Mouse (Mus musculus) heart, embryonic 15.5 days (tissue): ENCODE results near the gene 9130213A22Rik. TPM values are rescaled to one million over a fixed set of nuclear protein-coding genes. Genes with fewer than 3 reads are reported as not detected.
A peak's percentile ranks its signal among the peaks of the same experiment; 100 is the strongest.

ENCODE experiments used
- ATAC-seq: fragments of 200-750 bp; cut with Nextera tagmentation; replicated peaks from 2 replicates; pipeline ENCODE4 v1.8.0; 2017; ENCODE audit warnings: low read depth, moderate TSS enrichment; ENCODE audit not compliant: insufficient number of reproducible peaks, insufficient read depth, low FRiP score
- H3K27ac ChIP-seq: fragments of 300-500 bp; sonication (generic); 2 replicates; pipeline ENCODE4 v1.5.1; 2015; ENCODE audit warnings: mild to moderate bottlenecking, inconsistent platforms
- H3K27me3 ChIP-seq: fragments of 300-500 bp; sonication (generic); 2 replicates; pipeline ENCODE4 v1.6.1; 2015; ENCODE audit warnings: inconsistent platforms
- H3K36me3 ChIP-seq: fragments of 300-500 bp; sonication (generic); 2 replicates; pipeline ENCODE4 v1.6.1; 2015; ENCODE audit warnings: mild to moderate bottlenecking, inconsistent platforms
- H3K4me1 ChIP-seq: fragments of 300-500 bp; sonication (generic); replicated peaks from 2 replicates; pipeline ENCODE4 v1.6.1; 2015; ENCODE audit warnings: inconsistent platforms
- H3K4me2 ChIP-seq: fragments of 300-500 bp; sonication (generic); 2 replicates; pipeline ENCODE4 v1.6.1; 2015; ENCODE audit warnings: inconsistent platforms, mild to moderate bottlenecking, moderate library complexity
- H3K4me3 ChIP-seq: fragments of 300-500 bp; sonication (generic); 2 replicates; pipeline ENCODE4 v1.5.1; 2015; ENCODE audit warnings: mild to moderate bottlenecking, inconsistent platforms
- H3K9ac ChIP-seq: fragments of 300-500 bp; sonication (generic); 2 replicates; pipeline ENCODE4 v1.6.1; 2015; ENCODE audit warnings: mild to moderate bottlenecking, inconsistent platforms
- H3K9me3 ChIP-seq: fragments of 300-500 bp; sonication (generic); replicated peaks from 2 replicates; pipeline ENCODE4 v1.6.1; 2016; ENCODE audit warnings: inconsistent platforms
- WGBS: fragments of 180-500 bp; shearing (Covaris S2); methylation state at CpG from one replicate; pipeline ENCODE4 v1.1.7; 2015; ENCODE audit warnings: mixed read lengths; 5-methylcytosine and 5-hydroxymethylcytosine counted together
- polyA plus RNA-seq: library from polyadenylated mRNA; unstranded; fragments of >200 nt; fragmentation: Nextera tagmentation; extraction: Ambion mirVana; gene quantifications from 2 replicates; pipeline ENCODE4 v1.2.1, GENCODE M21; 2015

The 9130213A22Rik gene
- 0.51 and 0.60 TPM in 2 replicates for polyA plus RNA-seq

- peak within 1 kb of the TSS; percentile 65 for H3K4me3 ChIP-seq
- no peaks in the 10 kb centered on the region; the same call in 1 of the 2 replicates for H3K27me3 ChIP-seq
- H3K9me3 ChIP-seq, result no peaks in the 10 kb centered on the region
- WGBS, result under 1% methylated on average over 66 of the region's 66 CpGs
- H3K27ac ChIP-seq, result peak within 1 kb of the TSS; percentile 94
- ATAC-seq, result peak; percentile 78
- peak within 1 kb of the TSS; percentile 67 for H3K9ac ChIP-seq
- peaks cover 50% of the 10 kb centered on the region for H3K4me1 ChIP-seq
- H3K36me3 ChIP-seq, result no peaks in the 10 kb centered on the region
- peak within 1 kb of the TSS; percentile 87 for H3K4me2 ChIP-seq
Measured at GRCm38 (mm10) chr11:69122336-69122951, at the start of gene 9130213A22Rik. Gene 9130213A22Rik, minus strand, starts transcription at chr11:69122589.

- no peaks in the 10 kb centered on the region for H3K9me3 ChIP-seq
- 28% methylated on average over 7 of the region's 7 CpGs for WGBS
- no peak overlapping the region for H3K9ac ChIP-seq
- no peak overlapping the region for H3K27ac ChIP-seq
- H3K36me3 ChIP-seq, result no peaks in the 10 kb centered on the region
- H3K4me3 ChIP-seq, result no peak overlapping the region
- peaks cover 12% of the 10 kb centered on the region; the same call in 1 of the 2 replicates for H3K27me3 ChIP-seq
- ATAC-seq, result 0 out of 2 replicates have a peak, but pooled peaks have one; percentile 24
- H3K4me1 ChIP-seq, result no peaks in the 10 kb centered on the region; the same call in 1 of the 2 replicates
- H3K4me2 ChIP-seq, result no peak overlapping the region
Measured at GRCm38 (mm10) chr11:69171626-69172025, 49.2 kb upstream of the 9130213A22Rik start.

GRCm38 (mm10) chr11:69169313-69169712 is 46.9 kb upstream of the 9130213A22Rik start:
- no peak overlapping the region for H3K9ac ChIP-seq
- no peaks in the 10 kb centered on the region for H3K9me3 ChIP-seq
- WGBS, result 76% methylated on average over 12 of the region's 12 CpGs
- H3K4me3 ChIP-seq, result no peak overlapping the region
- no peaks in the 10 kb centered on the region for H3K36me3 ChIP-seq
- peaks cover 24% of the 10 kb centered on the region for H3K27me3 ChIP-seq
- H3K27ac ChIP-seq, result no peak overlapping the region
- no peak for ATAC-seq
- H3K4me1 ChIP-seq, result no peaks in the 10 kb centered on the region
- no peak overlapping the region for H3K4me2 ChIP-seq

GRCm38 (mm10) chr11:69156800-69157199 is 34.4 kb upstream of the 9130213A22Rik start, which contains the start of gene Alox12b:
Gene Alox12b, plus strand, starts transcription at chr11:69156989.
- H3K9ac ChIP-seq, result no peak within 1 kb of the TSS
- H3K27me3 ChIP-seq, result peaks cover 72% of the 10 kb centered on the region
- peaks cover 5% of the 10 kb centered on the region; the same call in 1 of the 2 replicates for H3K4me1 ChIP-seq
- H3K4me2 ChIP-seq, result peak within 1 kb of the TSS; percentile 18; the same call in 1 of the 2 replicates
- H3K4me3 ChIP-seq, result no peak within 1 kb of the TSS
- WGBS, result 4% methylated on average over 18 of the region's 18 CpGs
- H3K9me3 ChIP-seq, result no peaks in the 10 kb centered on the region
- no peak; the same call in 1 of the 2 replicates for ATAC-seq
- H3K36me3 ChIP-seq, result no peaks in the 10 kb centered on the region
- H3K27ac ChIP-seq, result no peak within 1 kb of the TSS

GRCm38 (mm10) chr11:69155351-69155750 is 33.0 kb upstream of the 9130213A22Rik start:
- no peak for ATAC-seq
- Histone ChIP-seq H3K36me3 (no peaks in the 10 kb centered on the region), H3K4me2 (no peak overlapping the region), H3K9ac (no peak overlapping the region), H3K9me3 (no peaks in the 10 kb centered on the region), H3K27ac (no peak overlapping the region), H3K4me1 (peaks cover 11% of the 10 kb centered on the region), H3K4me3 (no peak overlapping the region), H3K27me3 (peaks cover 78% of the 10 kb centered on the region)
- WGBS, result 38% methylated on average over 1 of the region's 1 CpGs

- Histone ChIP-seq H3K4me2 (no peak overlapping the region), H3K27me3 (peaks cover 68% of the 10 kb centered on the region), H3K9me3 (no peaks in the 10 kb centered on the region), H3K4me3 (no peak overlapping the region), H3K36me3 (no peaks in the 10 kb centered on the region), H3K27ac (no peak overlapping the region), H3K9ac (no peak overlapping the region), H3K4me1 (peaks cover 14% of the 10 kb centered on the region)
- no peak for ATAC-seq
- WGBS, result 84% methylated on average over 8 of the region's 8 CpGs
Measured at GRCm38 (mm10) chr11:69153831-69154230, 31.4 kb upstream of the 9130213A22Rik start.

- peaks cover 8% of the 10 kb centered on the region for H3K4me1 ChIP-seq
- H3K27me3 ChIP-seq, result peaks cover 40% of the 10 kb centered on the region
- peak overlapping the region; percentile 53 for H3K4me2 ChIP-seq
- no peak for ATAC-seq
- no peaks in the 10 kb centered on the region for H3K36me3 ChIP-seq
- 56% methylated on average over 6 of the region's 6 CpGs for WGBS
- 0 out of 2 replicates have a peak overlapping the region, but pooled peaks have one; percentile 29 for H3K9ac ChIP-seq
- H3K27ac ChIP-seq, result no peak overlapping the region
- no peaks in the 10 kb centered on the region for H3K9me3 ChIP-seq
- H3K4me3 ChIP-seq, result peak overlapping the region; percentile 23
Measured at GRCm38 (mm10) chr11:69151004-69151403, 28.6 kb upstream of the 9130213A22Rik start.

GRCm38 (mm10) chr11:69150444-69150843 is 28.1 kb upstream of the 9130213A22Rik start:
- H3K4me3 ChIP-seq, result peak overlapping the region; percentile 23
- peaks cover 8% of the 10 kb centered on the region for H3K4me1 ChIP-seq
- no peaks in the 10 kb centered on the region for H3K36me3 ChIP-seq
- H3K4me2 ChIP-seq, result peak overlapping the region; percentile 53
- H3K9ac ChIP-seq, result peak overlapping the region; percentile 29; the same call in 1 of the 2 replicates
- H3K27me3 ChIP-seq, result peaks cover 38% of the 10 kb centered on the region
- no peaks in the 10 kb centered on the region for H3K9me3 ChIP-seq
- ATAC-seq, result no peak
- WGBS, result 6% methylated on average over 7 of the region's 7 CpGs
- no peak overlapping the region for H3K27ac ChIP-seq

- no peak for ATAC-seq
- WGBS, result 38% methylated on average over 6 of the region's 6 CpGs
- no peak overlapping the region for H3K4me2 ChIP-seq
Measured at GRCm38 (mm10) chr11:69149728-69150127, 27.3 kb upstream of the 9130213A22Rik start.

GRCm38 (mm10) chr11:69148451-69148960 is 26.1 kb upstream of the 9130213A22Rik start:
- peaks cover 8% of the 10 kb centered on the region for H3K4me1 ChIP-seq
- H3K4me2 ChIP-seq, result no peak overlapping the region
- ATAC-seq, result no peak
- no peak overlapping the region for H3K27ac ChIP-seq
- H3K36me3 ChIP-seq, result no peaks in the 10 kb centered on the region
- WGBS, result 82% methylated on average over 5 of the region's 5 CpGs
- H3K9ac ChIP-seq, result no peak overlapping the region
- H3K27me3 ChIP-seq, result peaks cover 21% of the 10 kb centered on the region
- H3K4me3 ChIP-seq, result no peak overlapping the region
- no peaks in the 10 kb centered on the region for H3K9me3 ChIP-seq

More at GRCm38 (mm10) chr11:69149728-69150127, 27.3 kb upstream of the 9130213A22Rik start:
- Histone ChIP-seq H3K4me1 (peaks cover 8% of the 10 kb centered on the region), H3K9ac (no peak overlapping the region), H3K4me3 (no peak overlapping the region), H3K9me3 (no peaks in the 10 kb centered on the region), H3K27me3 (peaks cover 32% of the 10 kb centered on the region), H3K27ac (no peak overlapping the region), H3K36me3 (no peaks in the 10 kb centered on the region)

GRCm38 (mm10) chr11:69147546-69147945 is 25.2 kb upstream of the 9130213A22Rik start:
- Histone ChIP-seq H3K27me3 (peaks cover 20% of the 10 kb centered on the region), H3K27ac (no peak overlapping the region), H3K9ac (no peak overlapping the region), H3K4me1 (peaks cover 8% of the 10 kb centered on the region), H3K9me3 (no peaks in the 10 kb centered on the region), H3K4me3 (no peak overlapping the region), H3K36me3 (no peaks in the 10 kb centered on the region), H3K4me2 (no peak overlapping the region)
- WGBS, result 52% methylated on average over 7 of the region's 7 CpGs
- ATAC-seq, result no peak
